Mouse (Mus musculus) lung, embryonic 14.5 days (tissue): ENCODE data around the gene Cyp21a1. TPM values are rescaled to one million over a fixed set of nuclear protein-coding genes. Genes with fewer than 3 reads are reported as not detected.
"Not testable (repeated sequence)": the region's sequence is repeated elsewhere in the genome, so short reads cannot be mapped to it uniquely, and the experiment has no call there.

Source experiments
- ATAC-seq: fragments of 200-750 bp; cut with Nextera tagmentation; 2 replicates; pipeline ENCODE4 v1.8.0; 2017; ENCODE audit warnings: mild to moderate bottlenecking, moderate TSS enrichment, moderate library complexity; ENCODE audit not compliant: insufficient read depth
- DNase-seq: peaks from one replicate; pipeline ENCODE4 v3.0.0-alpha.2; 2015
- H3K27ac ChIP-seq: fragments of 300-500 bp; sonication (generic); 2 replicates; pipeline ENCODE4 v1.5.1; 2014; ENCODE audit warnings: low read depth, mild to moderate bottlenecking, moderate library complexity
- H3K27me3 ChIP-seq: fragments of 300-500 bp; sonication (generic); 2 replicates; pipeline ENCODE4 v1.6.1; 2014; ENCODE audit warnings: low read length, control low read depth; ENCODE audit not compliant: insufficient read depth
- H3K36me3 ChIP-seq: fragments of 300-500 bp; sonication (generic); 2 replicates; pipeline ENCODE4 v1.6.1; 2014; ENCODE audit warnings: control low read depth; ENCODE audit not compliant: insufficient read depth
- H3K4me1 ChIP-seq: fragments of 300-500 bp; sonication (generic); 2 replicates; pipeline ENCODE4 v1.6.1; 2014; ENCODE audit warnings: antibody characterized with exemption, control low read depth; ENCODE audit not compliant: insufficient read depth
- H3K4me2 ChIP-seq: fragments of 300-500 bp; sonication (generic); 2 replicates; pipeline ENCODE4 v1.6.1; 2014; ENCODE audit warnings: mild to moderate bottlenecking
- H3K4me3 ChIP-seq: fragments of 300-500 bp; sonication (generic); 2 replicates; pipeline ENCODE4 v1.5.1; 2014; ENCODE audit warnings: low read depth, low read length
- H3K9ac ChIP-seq: fragments of 300-500 bp; sonication (generic); 2 replicates; pipeline ENCODE4 v1.6.1; 2014
- H3K9me3 ChIP-seq: fragments of 300-500 bp; sonication (generic); 2 replicates; pipeline ENCODE4 v1.6.1; 2016; ENCODE audit warnings: low read depth, low read length, control low read depth
- CTCF ChIP-seq: IDR thresholded peaks from 2 replicates; pipeline ENCODE4 v1.5.1; 2016; ENCODE audit warnings: antibody characterized with exemption, low read depth
- WGBS: fragments of 180-500 bp; shearing (Covaris S2); extraction: QIAGEN DNeasy Blood & Tissue Kit; methylation state at CpG from one replicate; pipeline ENCODE4 v1.1.7; 2014; 5-methylcytosine and 5-hydroxymethylcytosine counted together
- polyA plus RNA-seq: library from polyadenylated mRNA; unstranded; fragments of >200 nt; fragmentation: Nextera tagmentation; extraction: Ambion mirVana; gene quantifications from 2 replicates; pipeline ENCODE4 v1.2.1, GENCODE M21; 2014

Cyp21a1 gene
- not detected in 2 replicates for polyA plus RNA-seq

DNA sequence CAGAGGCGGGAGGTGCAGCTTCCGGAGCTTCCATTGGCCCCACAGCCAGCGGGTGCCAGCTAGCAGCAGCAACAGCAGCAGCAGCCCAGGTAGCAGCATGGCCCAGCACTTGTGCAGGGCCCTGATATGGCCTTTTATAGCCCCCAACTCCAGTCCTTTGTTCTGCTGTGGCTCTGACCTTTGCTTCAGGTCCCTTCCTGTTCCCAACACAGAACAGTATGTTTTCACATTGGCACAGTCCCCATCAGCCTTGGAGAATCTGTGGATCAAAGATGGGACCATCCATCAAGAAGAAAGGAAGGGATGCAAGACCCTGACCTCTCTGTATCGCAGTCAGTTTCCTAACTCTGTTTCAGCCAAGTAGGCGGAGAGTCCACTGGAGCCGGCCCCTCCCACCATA is at the start of gene Cyp21a1:
Gene Cyp21a1, minus strand, starts transcription at position 261 of the 400 bp plus-strand sequence.
- not testable (repeated sequence) for H3K9ac ChIP-seq, H3K27ac ChIP-seq
- WGBS = 87% methylated on average over 3 of the region's 6 CpGs

DNA sequence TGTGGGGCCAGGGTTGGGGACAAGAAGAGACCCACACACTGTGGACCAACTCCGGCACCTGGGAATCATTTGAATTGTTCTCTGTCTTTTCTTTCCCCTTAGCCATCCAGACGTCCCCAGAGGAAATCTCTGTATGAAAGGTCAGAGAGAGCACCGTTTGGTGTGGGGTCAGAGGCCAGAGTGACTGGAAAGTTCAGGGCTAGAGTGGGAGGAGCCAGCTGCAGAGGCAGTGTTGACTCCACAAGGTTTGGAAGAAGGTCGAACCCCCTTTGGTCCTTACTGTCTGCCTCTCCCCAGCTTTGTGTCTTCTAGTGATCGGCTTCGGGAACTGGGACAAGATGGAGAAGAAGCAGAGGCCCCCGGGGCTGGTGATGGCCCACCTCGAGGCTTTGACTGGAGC is 49.1 kb upstream of the Cyp21a1 start:
- TF ChIP-seq CTCF = no peak
- H3K9ac ChIP-seq = no peak overlapping the region
- peaks cover 48% of the 10 kb centered on the region for H3K36me3 ChIP-seq

More for the DNA sequence above, at the start of gene Cyp21a1:
- H3K4me3 ChIP-seq, DNase-seq, ATAC-seq, H3K4me2 ChIP-seq, H3K36me3 ChIP-seq, H3K27me3 ChIP-seq, H3K9me3 ChIP-seq, H3K4me1 ChIP-seq: not testable (repeated sequence)

DNA sequence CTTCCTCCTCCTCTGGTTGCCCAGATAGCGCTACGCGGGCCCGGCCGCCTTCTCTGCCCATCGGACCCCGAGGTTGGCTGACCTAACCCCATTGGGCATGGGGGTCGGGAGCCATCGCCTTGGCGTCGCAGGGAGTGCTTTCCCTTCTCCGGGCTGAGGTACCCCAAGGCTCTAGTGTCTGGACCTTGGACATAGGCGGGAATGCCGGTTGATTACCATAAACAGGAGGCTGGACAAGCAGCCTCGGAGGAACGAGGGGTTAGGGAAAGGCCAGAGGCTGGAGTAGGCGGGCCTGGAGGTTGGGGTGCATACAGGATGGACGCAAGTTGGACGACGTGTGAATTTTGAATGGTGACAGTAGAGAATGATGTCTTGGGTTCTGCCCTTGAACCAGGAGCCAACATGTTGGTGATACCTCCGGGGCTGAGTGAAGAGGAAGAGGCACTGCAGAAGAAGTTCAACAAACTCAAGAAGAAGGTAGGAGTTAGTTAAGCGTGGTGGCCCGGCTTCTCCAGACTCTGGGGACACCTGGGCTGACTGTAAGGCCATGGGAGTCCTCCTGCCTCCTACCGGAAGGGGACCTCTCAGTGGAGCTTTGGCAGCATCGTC is 46.3 kb upstream of the Cyp21a1 start:
- H3K27me3 ChIP-seq = no peaks in the 10 kb centered on the region
- DNase-seq (no peak), ATAC-seq (no peak; the same call in none of the 2 replicates)
- no peaks in the 10 kb centered on the region for H3K9me3 ChIP-seq
- no peak overlapping the region for H3K27ac ChIP-seq
- H3K4me1 ChIP-seq = peaks cover 10% of the 10 kb centered on the region; the same call in 1 of the 2 replicates
- H3K9ac ChIP-seq = peak overlapping the region; percentile 69
- peaks cover 60% of the 10 kb centered on the region for H3K36me3 ChIP-seq
- H3K4me2 ChIP-seq = peak overlapping the region; percentile 83
- under 1% methylated on average over 25 of the region's 25 CpGs for WGBS
- TF ChIP-seq CTCF = no peak
- H3K4me3 ChIP-seq = peak overlapping the region; percentile 63

More for the DNA sequence above, 49.1 kb upstream of the Cyp21a1 start:
- H3K4me3 ChIP-seq = no peak overlapping the region
- no peak for ATAC-seq
- no peak overlapping the region for H3K4me2 ChIP-seq
- no peaks in the 10 kb centered on the region for H3K27me3 ChIP-seq
- no peaks in the 10 kb centered on the region for H3K9me3 ChIP-seq
- no peak for DNase-seq
- 69% methylated on average over 8 of the region's 8 CpGs for WGBS
- H3K27ac ChIP-seq = no peak overlapping the region
- H3K4me1 ChIP-seq = peaks cover 10% of the 10 kb centered on the region; the same call in 1 of the 2 replicates

DNA sequence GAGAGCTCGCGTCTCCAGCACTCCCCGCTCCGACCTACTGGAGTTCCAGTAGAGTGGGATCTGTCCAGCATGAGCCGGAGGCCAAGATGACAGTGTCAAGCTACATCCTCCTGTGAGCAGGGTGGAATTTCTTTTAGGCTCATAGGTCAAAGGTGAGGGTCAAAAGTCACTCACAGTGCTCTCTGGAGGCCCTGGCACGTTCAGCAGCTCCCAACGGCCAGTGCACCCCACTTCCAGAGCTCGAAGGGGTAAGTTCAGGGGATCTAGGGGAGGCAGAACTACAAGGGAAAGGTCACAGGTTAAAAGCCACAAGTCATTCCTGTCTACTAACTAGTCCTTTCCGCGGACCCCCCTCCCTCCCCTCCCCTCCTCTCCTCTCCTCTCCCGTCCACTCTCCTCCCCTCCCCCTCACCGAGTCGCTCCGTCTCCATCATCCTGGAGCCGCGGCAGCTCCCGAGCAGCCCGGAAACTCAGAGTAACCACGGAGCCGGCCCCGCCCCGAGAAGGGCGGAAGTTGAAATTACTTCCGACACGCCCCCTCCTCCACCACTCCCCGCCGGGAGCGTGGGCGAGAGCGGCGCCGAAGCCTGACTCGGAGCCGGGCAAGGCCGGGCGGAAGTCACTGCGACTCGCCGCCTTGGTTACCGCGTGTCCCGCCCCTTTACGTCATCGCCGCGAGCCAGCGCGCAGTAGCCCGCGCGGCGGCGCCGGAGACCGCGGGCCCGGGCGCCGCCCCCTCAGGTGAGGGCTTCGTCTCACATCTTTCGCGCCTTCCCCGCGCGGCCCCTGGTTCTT is 45.6 kb upstream of the Cyp21a1 start, which contains the start of the genes Skiv2l and Nelfe:
Gene Skiv2l, minus strand, starts transcription at position 489 of the 795 bp plus-strand sequence.
Gene Nelfe, plus strand, starts transcription at position 670 of the 795 bp plus-strand sequence.
- Histone ChIP-seq H3K9me3 (no peaks in the 10 kb centered on the region), H3K4me1 (peaks cover 10% of the 10 kb centered on the region; the same call in 1 of the 2 replicates), H3K27ac (no peak within 1 kb of the TSS), H3K4me2 (peak within 1 kb of the TSS; percentile 85), H3K4me3 (peak within 1 kb of the TSS; percentile 63), H3K27me3 (no peaks in the 10 kb centered on the region), H3K36me3 (peaks cover 56% of the 10 kb centered on the region), H3K9ac (peak within 1 kb of the TSS; percentile 69)
- DNase-seq (peak; percentile 99), ATAC-seq (peak; percentile 98)
- no peak for TF ChIP-seq CTCF
- WGBS = under 1% methylated on average over 65 of the region's 65 CpGs

DNA sequence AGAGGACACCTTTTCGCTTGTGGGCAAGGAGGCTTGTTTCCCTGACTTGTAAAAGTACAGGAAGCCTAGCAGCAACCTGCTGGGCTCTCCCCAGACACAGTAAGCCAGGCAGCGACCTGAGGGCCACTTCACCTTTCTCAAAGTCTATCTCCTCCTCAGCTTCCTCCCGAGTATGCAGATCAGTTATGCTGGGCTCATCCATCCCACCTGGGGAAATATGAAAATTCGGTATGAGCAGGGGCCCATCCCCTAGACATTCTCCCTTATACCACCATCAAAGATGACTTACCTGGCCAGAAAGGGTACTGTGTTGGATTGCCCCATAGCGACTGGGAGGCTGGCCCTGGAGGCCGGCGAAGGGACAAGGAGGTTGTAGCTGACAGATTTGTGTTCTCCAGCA is 43.3 kb upstream of the Cyp21a1 start:
- no peak overlapping the region for H3K4me3 ChIP-seq
- no peak overlapping the region for H3K9ac ChIP-seq
- peaks cover 10% of the 10 kb centered on the region; the same call in 1 of the 2 replicates for H3K4me1 ChIP-seq
- H3K4me2 ChIP-seq = no peak overlapping the region
- DNase-seq (no peak), ATAC-seq (no peak)
- no peaks in the 10 kb centered on the region for H3K9me3 ChIP-seq
- H3K36me3 ChIP-seq = peaks cover 55% of the 10 kb centered on the region
- 91% methylated on average over 7 of the region's 7 CpGs for WGBS
- no peak overlapping the region for H3K27ac ChIP-seq
- no peak for TF ChIP-seq CTCF
- H3K27me3 ChIP-seq = no peaks in the 10 kb centered on the region

DNA sequence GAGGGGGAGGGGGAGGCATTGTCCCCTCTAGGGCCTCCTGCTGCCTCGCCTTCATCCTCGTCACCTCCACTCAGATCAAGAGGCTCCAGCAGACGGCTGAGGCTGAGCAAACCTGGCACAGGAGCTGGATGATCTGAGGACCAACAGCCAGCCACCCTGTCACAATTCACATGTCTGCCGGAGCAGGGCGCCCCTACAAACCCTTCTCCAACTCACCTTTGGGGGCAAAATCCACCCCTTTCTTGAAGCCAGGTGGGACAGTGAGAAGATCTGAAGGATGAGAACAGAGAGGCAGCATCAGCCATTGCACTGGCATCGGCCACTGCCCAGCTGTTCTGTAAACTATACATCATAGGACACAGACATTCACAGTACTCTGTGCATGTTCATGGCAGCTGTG is 42.8 kb upstream of the Cyp21a1 start:
- Histone ChIP-seq H3K27me3 (no peaks in the 10 kb centered on the region), H3K4me2 (no peak overlapping the region), H3K9ac (no peak overlapping the region), H3K4me1 (peaks cover 10% of the 10 kb centered on the region; the same call in 1 of the 2 replicates), H3K36me3 (peaks cover 55% of the 10 kb centered on the region), H3K9me3 (no peaks in the 10 kb centered on the region), H3K27ac (no peak overlapping the region), H3K4me3 (no peak overlapping the region)
- WGBS = 81% methylated on average over 6 of the region's 6 CpGs
- no peak for DNase-seq
- ATAC-seq = no peak
- no peak for TF ChIP-seq CTCF

DNA sequence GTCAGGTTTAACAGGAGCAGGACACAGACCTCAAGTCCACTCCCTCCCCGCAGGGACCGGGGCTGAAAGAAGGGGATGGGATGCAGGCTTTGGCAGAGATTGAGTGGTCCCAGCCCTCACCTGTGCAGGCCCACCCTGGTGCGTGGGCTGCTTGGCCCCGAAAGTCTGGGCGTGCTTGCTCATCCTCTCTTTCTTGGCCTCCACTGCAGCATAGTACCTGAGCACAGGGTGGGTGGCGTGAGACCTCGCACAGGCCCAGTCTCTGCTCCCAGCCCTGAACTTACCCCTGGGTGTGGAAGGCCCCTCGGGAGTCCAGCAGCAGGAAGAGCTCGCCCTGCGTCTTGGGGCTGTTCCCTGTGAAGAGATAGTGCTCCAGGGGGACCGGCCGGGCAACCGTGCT is 40.5 kb upstream of the Cyp21a1 start:
- TF ChIP-seq CTCF = no peak
- Histone ChIP-seq H3K9ac (no peak overlapping the region), H3K36me3 (peaks cover 74% of the 10 kb centered on the region), H3K27ac (no peak overlapping the region), H3K4me1 (0 out of 2 replicates have a peak, but pooled peaks cover 3% of the 10 kb centered on the region), H3K4me3 (no peak overlapping the region), H3K27me3 (no peaks in the 10 kb centered on the region), H3K4me2 (no peak overlapping the region), H3K9me3 (no peaks in the 10 kb centered on the region)
- DNase-seq (no peak), ATAC-seq (no peak)
- WGBS = 89% methylated on average over 13 of the region's 13 CpGs
